In genomic region chr1:171975831-171976230, GRCm38 (mm10) we compare ENCODE assay signal across 23 mouse cellular contexts. TPM values are rescaled to one million over a fixed set of nuclear protein-coding genes. Genes with fewer than 3 reads are reported as not detected.
DNase-seq lines count a peak whose midpoint lies in the region; ATAC-seq lines count a peak whose summit lies in the region.
"Had no signal": no experiment of that assay in that cellular context is flagged by ENCODE, and none has a peak within 500 bp of the region (broad histone marks: within the 10 kb centered on the region; RNA-seq: fewer than 3 reads in every experiment).

No protein-coding gene starts in this region.

- peak; percentile 89 for ATAC-seq in CD4-positive, CD25-positive, alpha-beta regulatory T cell, adult 4 months
- no peak for ATAC-seq in monocyte, adult 5-6 weeks (replicated peaks; ENCODE audit: insufficient number of reproducible peaks, low FRiP score, low TSS enrichment, poor library complexity, severe bottlenecking)
- ATAC-seq: forebrain, embryonic 13.5 days; forebrain, embryonic 16.5 days; intestine, embryonic 16.5 days had no signal

- DNase-seq in A20 (ENCODE audit: low read depth, low spot score), result peak; percentile 50
- peak; percentile 83 for DNase-seq in induced T-regulatory cell, adult 2 months (ENCODE audit: low read depth)
- DNase-seq in kidney, adult 9 months, result no peak
- no peak for DNase-seq in thymus, postnatal 36 days
- DNase-seq: adrenal gland, adult 8-10 months; adrenal gland, postnatal 25 days; B cell, adult 2 months; cerebellum, adult 18-20 months; cerebellum, postnatal 10 days; cerebellum, postnatal 36 days; gastrocnemius, postnatal 10 days; gastrocnemius, postnatal 36 days; heart, adult 2 months; kidney, adult 18-20 months had no signal

RNA-seq across cellular contexts. Expression of gene Vangl2, which starts 52.4 kb away (rescaled TPM):
- 1 to 10 TPM in 1 of 2 experiments, under 1 TPM in 1; 0.67 to 1.2 TPM for polyA plus RNA-seq in CD4-positive, CD25-positive, alpha-beta regulatory T cell, adult 4 months (2017; shearing (Covaris generic))
- 0.67 to 2.7 TPM (median 1.2 TPM) in 3 replicates for total RNA-seq in monocyte, adult 5-6 weeks (2017)

RNA-seq across cellular contexts. Expression of gene Slamf6, which starts 58.5 kb away (rescaled TPM):
- polyA plus RNA-seq in CD4-positive, CD25-positive, alpha-beta regulatory T cell, adult 4 months (2017; shearing (Covaris generic)), result 100 to 1,000 TPM; 266 to 302 TPM
- total RNA-seq in monocyte, adult 5-6 weeks (2017), result 9.1 to 21.9 TPM (median 19.7 TPM) in 3 replicates
- total RNA-seq: gastrocnemius, adult 18-20 months; MEL had no signal
- polyA plus RNA-seq: embryonic facial prominence, embryonic 11.5 days; forebrain, embryonic 13.5 days; forebrain, embryonic 16.5 days; heart, embryonic 11.5 days had no signal

Comparison
In these comparisons a context has a peak if more than half of its experiments do, and no peak if none do; other contexts are left out.
1. DNase-seq: peak in A20 (single experiment) and induced T-regulatory cell, adult 2 months (single experiment); none in kidney, adult 9 months (single experiment) and thymus, postnatal 36 days (0 of 2).